Mouse (Mus musculus): ENCODE results near the gene Vpreb2. TPM values are rescaled to one million over a fixed set of nuclear protein-coding genes. Genes with fewer than 3 reads are reported as not detected.
A peak's percentile ranks its signal among the peaks of the same experiment; 100 is the strongest.
"Not testable (repeated sequence)": the region's sequence is repeated elsewhere in the genome, so short reads cannot be mapped to it uniquely, and the experiment has no call there.

Vpreb2 gene
- polyA plus RNA-seq, 1 experiment from 2014 or later, result not detected

GRCm38 (mm10) chr16:17939255-17939751 is 40.9 kb upstream of the Vpreb2 start:
- no peak overlapping the region for H3K4me3 ChIP-seq (ENCODE audit: low read depth, low read length)
- DNase-seq (peak; percentile 44), ATAC-seq (ENCODE audit: insufficient read depth) (peak; percentile 60)
- no peak overlapping the region for H3K4me2 ChIP-seq
- H3K27ac ChIP-seq (ENCODE audit: low read depth), result peak overlapping the region; percentile 54; the same call in 1 of the 2 replicates
- peaks cover 4% of the 10 kb centered on the region; the same call in 1 of the 2 replicates for H3K27me3 ChIP-seq (ENCODE audit: insufficient read depth, low read length)
- H3K9ac ChIP-seq, result no peak overlapping the region
- 32% methylated on average over 9 of the region's 9 CpGs for WGBS
- H3K9me3 ChIP-seq (ENCODE audit: low read depth, low read length), result no peaks in the 10 kb centered on the region
- no peaks in the 10 kb centered on the region for H3K4me1 ChIP-seq (ENCODE audit: insufficient read depth)
- H3K36me3 ChIP-seq (ENCODE audit: insufficient read depth), result no peaks in the 10 kb centered on the region
- no peak for TF ChIP-seq CTCF (IDR thresholded peaks at IDR 0.05; ENCODE audit: low read depth)

DNA sequence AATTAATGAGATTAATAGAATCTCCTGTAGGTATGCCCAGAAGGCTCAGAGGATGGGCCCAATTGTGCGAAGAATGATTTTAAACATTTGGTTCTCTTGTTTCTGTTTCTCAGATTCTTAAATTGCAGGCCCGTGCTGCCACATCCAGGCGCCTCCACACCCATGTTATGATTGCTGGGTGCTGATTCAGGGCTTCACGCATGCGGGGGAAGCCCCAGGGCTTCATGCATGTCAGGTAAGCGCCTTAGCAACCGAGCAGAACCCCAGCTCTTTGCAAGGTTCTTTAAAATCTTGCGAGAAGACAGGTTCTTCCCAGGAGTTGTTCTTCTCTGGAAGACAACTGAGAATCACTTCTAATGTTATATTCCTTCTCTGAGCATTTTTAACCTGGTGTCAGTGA is 36.8 kb upstream of the Vpreb2 start:
- WGBS, result 59% methylated on average over 8 of the region's 8 CpGs
- ATAC-seq (ENCODE audit: insufficient read depth) (no peak), DNase-seq (no peak)
- H3K9me3 ChIP-seq (ENCODE audit: low read depth, low read length), result no peaks in the 10 kb centered on the region
- H3K27me3 ChIP-seq (ENCODE audit: insufficient read depth, low read length), result no peaks in the 10 kb centered on the region
- no peaks in the 10 kb centered on the region for H3K36me3 ChIP-seq (ENCODE audit: insufficient read depth)
- H3K9ac ChIP-seq, result no peak overlapping the region
- no peak overlapping the region for H3K27ac ChIP-seq (ENCODE audit: low read depth)
- no peaks in the 10 kb centered on the region for H3K4me1 ChIP-seq (ENCODE audit: insufficient read depth)
- no peak overlapping the region for H3K4me2 ChIP-seq
- TF ChIP-seq CTCF (IDR thresholded peaks at IDR 0.05; ENCODE audit: low read depth), result no peak
- H3K4me3 ChIP-seq (ENCODE audit: low read depth, low read length), result no peak overlapping the region

GRCm38 (mm10) chr16:17945081-17945831 is 35.0 kb upstream of the Vpreb2 start:
- no peak overlapping the region for H3K4me3 ChIP-seq (ENCODE audit: low read depth, low read length)
- 32% methylated on average over 7 of the region's 7 CpGs for WGBS
- no peak overlapping the region for H3K27ac ChIP-seq (ENCODE audit: low read depth)
- DNase-seq, result peak; percentile 32
- no peaks in the 10 kb centered on the region for H3K27me3 ChIP-seq (ENCODE audit: insufficient read depth, low read length)
- no peaks in the 10 kb centered on the region for H3K36me3 ChIP-seq (ENCODE audit: insufficient read depth)
- H3K4me2 ChIP-seq, result no peak overlapping the region
- no peak for TF ChIP-seq CTCF (IDR thresholded peaks at IDR 0.05; ENCODE audit: low read depth)
- no peaks in the 10 kb centered on the region for H3K9me3 ChIP-seq (ENCODE audit: low read depth, low read length)
- H3K9ac ChIP-seq, result no peak overlapping the region
- ATAC-seq (ENCODE audit: insufficient read depth), result peak; percentile 52; the same call in 1 of the 2 replicates
- H3K4me1 ChIP-seq (ENCODE audit: insufficient read depth), result no peaks in the 10 kb centered on the region

GRCm38 (mm10) chr16:17949421-17949877 is 30.8 kb upstream of the Vpreb2 start:
- Histone ChIP-seq H3K36me3 (ENCODE audit: insufficient read depth) (no peaks in the 10 kb centered on the region), H3K4me3 (ENCODE audit: low read depth, low read length) (no peak overlapping the region), H3K4me2 (no peak overlapping the region), H3K4me1 (ENCODE audit: insufficient read depth) (no peaks in the 10 kb centered on the region), H3K27me3 (ENCODE audit: insufficient read depth, low read length) (no peaks in the 10 kb centered on the region), H3K27ac (ENCODE audit: low read depth) (no peak overlapping the region), H3K9ac (no peak overlapping the region), H3K9me3 (ENCODE audit: low read depth, low read length) (no peaks in the 10 kb centered on the region)
- no peak for ATAC-seq (ENCODE audit: insufficient read depth)
- TF ChIP-seq CTCF (IDR thresholded peaks at IDR 0.05; ENCODE audit: low read depth), result no peak
- DNase-seq, result no peak
- whole genome bisulfite sequencing, result 33% methylated on average over 2 of the region's 2 CpGs

DNA sequence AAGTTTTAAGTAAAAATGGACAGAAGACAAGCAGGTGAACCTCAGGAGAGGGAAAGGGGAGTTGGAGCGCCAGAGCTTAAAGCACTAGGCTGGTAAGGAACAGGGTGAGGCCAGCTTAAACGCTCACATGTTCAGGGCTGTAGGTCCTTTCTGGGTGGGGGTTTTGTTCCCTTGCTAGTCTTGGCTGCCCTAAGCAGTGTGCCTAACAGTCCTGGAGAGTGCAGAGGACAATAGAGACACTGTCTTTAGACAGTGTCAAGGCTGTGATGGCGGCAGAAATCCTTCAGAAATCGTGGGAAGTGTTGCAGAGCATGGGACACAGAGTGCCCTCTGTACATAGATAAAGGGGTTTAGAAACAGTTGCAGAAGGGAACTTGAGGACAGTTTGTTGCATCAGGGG is 30.2 kb upstream of the Vpreb2 start:
- Histone ChIP-seq H3K9me3 (ENCODE audit: low read depth, low read length) (no peaks in the 10 kb centered on the region), H3K4me1 (ENCODE audit: insufficient read depth) (no peaks in the 10 kb centered on the region), H3K27ac (ENCODE audit: low read depth) (no peak overlapping the region), H3K4me3 (ENCODE audit: low read depth, low read length) (no peak overlapping the region), H3K27me3 (ENCODE audit: insufficient read depth, low read length) (no peaks in the 10 kb centered on the region), H3K4me2 (no peak overlapping the region), H3K9ac (no peak overlapping the region), H3K36me3 (ENCODE audit: insufficient read depth) (no peaks in the 10 kb centered on the region)
- ATAC-seq (ENCODE audit: insufficient read depth), result no peak
- no peak for DNase-seq
- WGBS, result 71% methylated on average over 4 of the region's 4 CpGs
- TF ChIP-seq CTCF (IDR thresholded peaks at IDR 0.05; ENCODE audit: low read depth), result no peak

- no peak for TF ChIP-seq CTCF (IDR thresholded peaks at IDR 0.05; ENCODE audit: low read depth)
- no peak for ATAC-seq (ENCODE audit: insufficient read depth)
- Histone ChIP-seq H3K36me3 (ENCODE audit: insufficient read depth) (no peaks in the 10 kb centered on the region), H3K9me3 (ENCODE audit: low read depth, low read length) (no peaks in the 10 kb centered on the region), H3K9ac (no peak overlapping the region), H3K4me3 (ENCODE audit: low read depth, low read length) (no peak overlapping the region), H3K4me1 (ENCODE audit: insufficient read depth) (no peaks in the 10 kb centered on the region), H3K27me3 (ENCODE audit: insufficient read depth, low read length) (no peaks in the 10 kb centered on the region), H3K4me2 (no peak overlapping the region), H3K27ac (ENCODE audit: low read depth) (no peak overlapping the region)
- WGBS, result 83% methylated on average over 4 of the region's 4 CpGs
- no peak for DNase-seq
These were observed 28.6 kb upstream of the Vpreb2 start for GRCm38 (mm10) chr16:17951618-17952017.

- H3K4me1 ChIP-seq (ENCODE audit: insufficient read depth); H3K27ac ChIP-seq (ENCODE audit: low read depth); H3K27me3 ChIP-seq (ENCODE audit: insufficient read depth, low read length); H3K9me3 ChIP-seq (ENCODE audit: low read depth, low read length); H3K4me2 ChIP-seq; H3K9ac ChIP-seq; ATAC-seq (ENCODE audit: insufficient read depth); H3K36me3 ChIP-seq (ENCODE audit: insufficient read depth); H3K4me3 ChIP-seq (ENCODE audit: low read depth, low read length); DNase-seq: not testable (repeated sequence)
- WGBS, result 93% methylated on average over 16 of the region's 17 CpGs
These were observed 24.1 kb upstream of the Vpreb2 start for GRCm38 (mm10) chr16:17956052-17956638.
